Mouse (Mus musculus) liver, adult 2 months (tissue): Measurements from ENCODE around the gene Adk. TPM values are rescaled to one million over a fixed set of nuclear protein-coding genes. Genes with fewer than 3 reads are reported as not detected.

ENCODE experiments used
- DNase-seq: peaks from one replicate; pipeline ENCODE4 v3.0.0-alpha.2; 2011; ENCODE audit warnings: low read depth, low spot score; ENCODE audit errors: extremely low read depth
- H3K27ac ChIP-seq: fragments of 200-500 bp; replicated peaks from 2 replicates; pipeline ENCODE4 v1.5.1; 2012; ENCODE audit warnings: low read depth, mild to moderate bottlenecking, control low read depth, inconsistent platforms, low read length; ENCODE audit not compliant: insufficient read depth
- H3K27me3 ChIP-seq: fragments of 200-500 bp; 2 replicates; pipeline ENCODE4 v1.6.1; 2012; ENCODE audit warnings: mild to moderate bottlenecking, moderate library complexity, low read length, inconsistent platforms; ENCODE audit not compliant: control insufficient read depth, insufficient read depth
- H3K36me3 ChIP-seq: fragments of 200-500 bp; 2 replicates; pipeline ENCODE4 v1.6.1; 2012; ENCODE audit warnings: low read length, inconsistent platforms; ENCODE audit not compliant: control insufficient read depth, insufficient read depth
- H3K4me1 ChIP-seq: fragments of 200-500 bp; 2 replicates; pipeline ENCODE4 v1.6.1; 2011; ENCODE audit warnings: low read length; ENCODE audit not compliant: control insufficient read depth, insufficient read depth
- H3K4me3 ChIP-seq: fragments of 200-500 bp; 2 replicates; pipeline ENCODE4 v1.5.1; 2011; ENCODE audit warnings: low read depth, mild to moderate bottlenecking, control low read depth, low read length, moderate library complexity; ENCODE audit not compliant: insufficient read depth
- H3K79me2 ChIP-seq: fragments of 200-500 bp; 2 replicates; pipeline ENCODE4 v1.6.1; 2012; ENCODE audit warnings: inconsistent platforms, mild to moderate bottlenecking, low read length, moderate library complexity; ENCODE audit not compliant: control insufficient read depth, insufficient read depth
- H3K9ac ChIP-seq: fragments of 200-500 bp; 2 replicates; pipeline ENCODE4 v1.6.1; 2012; ENCODE audit warnings: low read depth, mild to moderate bottlenecking, control low read depth, inconsistent platforms, low read length
- CTCF ChIP-seq: fragments of 200-500 bp; IDR thresholded peaks from 2 replicates; pipeline ENCODE4 v1.5.1; 2011; ENCODE audit warnings: low read depth, low read length, control low read depth
- POLR2A ChIP-seq: fragments of 200-500 bp; IDR thresholded peaks from 2 replicates; pipeline ENCODE4 v1.6.1; 2011; ENCODE audit warnings: low read length, control low read depth; ENCODE audit not compliant: insufficient read depth; ENCODE audit errors: extremely low read depth
- WGBS: fragments of 180-500 bp; shearing (Covaris S2); methylation state at CpG from one replicate; pipeline ENCODE4 v1.1.7; 2018; 5-methylcytosine and 5-hydroxymethylcytosine counted together
- polyA plus RNA-seq: library from polyadenylated mRNA; depleted of rRNA; stranded (reverse); fragments of >200 nt; gene quantifications from 2 replicates; pipeline ENCODE4 v1.2.3, GENCODE M21; 2012
- total RNA-seq: library from RNA; depleted of rRNA; stranded (reverse); fragments of >200 nt; gene quantifications from 2 replicates; pipeline ENCODE4 v1.2.3, GENCODE M21; 2014

Adk gene
- total and polyA plus RNA-seq, 2 experiments: 231 to 924 TPM

GRCm38 (mm10) chr14:21271472-21271871 is 219.1 kb downstream of the Adk start:
- DNase-seq: peak; percentile 66
- H3K36me3 ChIP-seq: peaks cover 2% of the 10 kb centered on the region; the same call in 1 of the 2 replicates
- no peak overlapping the region for H3K4me3 ChIP-seq
- no peaks in the 10 kb centered on the region for H3K27me3 ChIP-seq
- H3K27ac ChIP-seq: no peak overlapping the region
- WGBS: 12% methylated on average over 4 of the region's 4 CpGs
- peaks cover 22% of the 10 kb centered on the region for H3K4me1 ChIP-seq
- no peak overlapping the region for H3K9ac ChIP-seq
- peaks cover 12% of the 10 kb centered on the region; the same call in 1 of the 2 replicates for H3K79me2 ChIP-seq
- TF ChIP-seq CTCF (no peak), POLR2A (no peak)

- Histone ChIP-seq H3K79me2 (peaks cover 8% of the 10 kb centered on the region; the same call in 1 of the 2 replicates), H3K36me3 (no peaks in the 10 kb centered on the region; the same call in 1 of the 2 replicates), H3K9ac (no peak overlapping the region), H3K27ac (no peak overlapping the region), H3K4me3 (no peak overlapping the region), H3K27me3 (no peaks in the 10 kb centered on the region), H3K4me1 (peaks cover 41% of the 10 kb centered on the region)
- TF ChIP-seq CTCF (no peak), POLR2A (no peak)
- 80% methylated on average over 1 of the region's 1 CpGs for WGBS
- no peak for DNase-seq
These were observed 223.4 kb downstream of the Adk start for GRCm38 (mm10) chr14:21275786-21276185.

DNA sequence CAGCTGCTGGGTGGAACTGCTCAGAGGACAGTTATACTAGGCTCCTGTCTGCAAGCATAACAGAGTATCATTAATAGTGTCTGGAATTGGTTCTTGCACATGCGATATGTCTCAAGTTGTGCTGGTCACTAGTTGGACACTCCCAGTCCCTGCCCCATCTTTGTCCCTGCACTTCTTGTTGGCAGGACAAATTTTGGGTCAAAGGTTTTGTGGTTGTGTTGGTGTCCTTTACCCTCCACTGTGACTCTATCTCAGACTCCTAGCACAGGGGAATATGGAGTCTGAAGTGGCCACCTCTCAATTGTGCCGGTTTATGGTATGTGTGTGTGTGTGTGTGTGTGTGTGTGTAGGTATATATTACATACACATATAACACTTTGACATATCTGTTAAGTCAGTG is 225.9 kb downstream of the Adk start:
- Histone ChIP-seq H3K4me1 (peaks cover 36% of the 10 kb centered on the region), H3K27ac (peak overlapping the region; percentile 23; the same call in 1 of the 2 replicates), H3K36me3 (peaks cover 10% of the 10 kb centered on the region), H3K27me3 (no peaks in the 10 kb centered on the region), H3K79me2 (peaks cover 6% of the 10 kb centered on the region; the same call in 1 of the 2 replicates), H3K4me3 (no peak overlapping the region), H3K9ac (no peak overlapping the region)
- 36% methylated on average over 2 of the region's 2 CpGs for WGBS
- no peak for TF ChIP-seq POLR2A
- TF ChIP-seq CTCF: no peak
- peak; percentile 83 for DNase-seq

- peak; percentile 68 for DNase-seq
- H3K36me3 ChIP-seq: peaks cover 14% of the 10 kb centered on the region
- no peak for TF ChIP-seq POLR2A
- TF ChIP-seq CTCF: no peak
- peaks cover 3% of the 10 kb centered on the region; the same call in 1 of the 2 replicates for H3K79me2 ChIP-seq
- no peak overlapping the region for H3K9ac ChIP-seq
- no peak overlapping the region for H3K4me3 ChIP-seq
- H3K4me1 ChIP-seq: peaks cover 33% of the 10 kb centered on the region
- H3K27me3 ChIP-seq: no peaks in the 10 kb centered on the region
- H3K27ac ChIP-seq: no peak overlapping the region
- WGBS: 30% methylated on average over 6 of the region's 6 CpGs
These were observed 226.6 kb downstream of the Adk start for GRCm38 (mm10) chr14:21278907-21279535.

DNA sequence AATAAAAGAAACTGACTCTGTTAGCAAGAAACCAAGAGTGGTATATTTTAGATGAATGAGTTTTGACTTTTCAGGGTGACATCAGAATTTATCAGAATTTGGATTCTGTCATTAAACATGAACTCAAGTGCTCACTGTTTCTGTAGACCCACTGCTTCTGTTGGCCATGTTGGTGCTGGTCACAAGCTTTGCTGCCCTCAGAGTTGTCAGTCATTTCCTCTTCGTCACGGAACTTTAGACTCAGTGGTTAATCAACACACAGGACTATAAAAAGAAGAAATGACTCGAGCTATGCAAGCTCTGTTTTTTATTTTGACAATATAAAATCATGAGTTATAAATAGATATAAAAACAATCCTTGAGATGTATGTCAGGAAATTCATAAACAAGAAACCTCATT is 228.1 kb downstream of the Adk start:
- TF ChIP-seq POLR2A (no peak), CTCF (no peak)
- H3K4me1 ChIP-seq: peaks cover 27% of the 10 kb centered on the region
- WGBS: 26% methylated on average over 3 of the region's 3 CpGs
- no peak overlapping the region for H3K9ac ChIP-seq
- H3K27me3 ChIP-seq: no peaks in the 10 kb centered on the region
- peak; percentile 59 for DNase-seq
- H3K79me2 ChIP-seq: peaks cover 3% of the 10 kb centered on the region; the same call in 1 of the 2 replicates
- H3K36me3 ChIP-seq: peaks cover 16% of the 10 kb centered on the region
- H3K27ac ChIP-seq: no peak overlapping the region
- no peak overlapping the region for H3K4me3 ChIP-seq

GRCm38 (mm10) chr14:21281506-21281905 is 229.1 kb downstream of the Adk start:
- 60% methylated on average over 4 of the region's 4 CpGs for WGBS
- Histone ChIP-seq H3K4me3 (no peak overlapping the region), H3K9ac (no peak overlapping the region), H3K36me3 (peaks cover 23% of the 10 kb centered on the region), H3K27ac (no peak overlapping the region), H3K79me2 (peaks cover 3% of the 10 kb centered on the region; the same call in 1 of the 2 replicates), H3K4me1 (peaks cover 19% of the 10 kb centered on the region), H3K27me3 (no peaks in the 10 kb centered on the region)
- no peak for DNase-seq
- TF ChIP-seq CTCF: no peak
- TF ChIP-seq POLR2A: no peak
